Comparison of ENCODE assay signal across 9 mouse cellular contexts in genomic region chr1:151890041-151890621, GRCm38 (mm10).
A peak's percentile ranks its signal among the peaks of the same experiment; 100 is the strongest.
DNase-seq lines count a peak whose midpoint lies in the region; ATAC-seq lines count a peak whose summit lies in the region.
"Had no signal": no experiment of that assay in that cellular context is flagged by ENCODE, and none has a peak within 500 bp of the region (broad histone marks: within the 10 kb centered on the region; RNA-seq: fewer than 3 reads in every experiment).

No protein-coding gene starts in this region.

- 33% methylated on average over 14 of the region's 14 CpGs for WGBS in lung, embryonic 16.5 days

- peak; percentile 78 to 85 for DNase-seq in adrenal gland, adult (ENCODE audit: inconsistent age in 2 of 2, low spot score in 1 of 2)
- no peak for DNase-seq in adrenal gland, postnatal 4 days (ENCODE audit: low spot score in 2 of 2)
- DNase-seq in brain, adult 2 months (ENCODE audit: low read depth, low spot score) = peak; percentile 85
- peak; percentile 55 to 73 for DNase-seq in frontal cortex, adult 2 months (ENCODE audit: extremely low spot score in 1 of 2, low spot score in 1 of 2)
- DNase-seq in kidney, postnatal 36 days = peak; percentile 15 to 21
- peak; percentile 59 for DNase-seq in skeletal muscle tissue, adult 2 months (ENCODE audit: low read depth, low spot score)
- no peak for DNase-seq in spleen, adult 18-20 months

- no peaks in the 10 kb centered on the region for H3K27me3 ChIP-seq in lung, embryonic 16.5 days (ENCODE audit: control insufficient read depth, insufficient read depth, low read depth, low read length)

- H3K4me3 ChIP-seq in lung, embryonic 16.5 days (ENCODE audit: low read length) = no peak overlapping the region
- H3K4me3 ChIP-seq: megakaryocyte, embryonic 14.5 days had no signal

- no peak overlapping the region for H3K4me2 ChIP-seq in lung, embryonic 16.5 days (ENCODE audit: low read depth, low read length)

- no peak overlapping the region for H3K9ac ChIP-seq in lung, embryonic 16.5 days (ENCODE audit: low read length)

- H3K9me3 ChIP-seq in lung, embryonic 16.5 days (ENCODE audit: control insufficient read depth, low read length) = no peaks in the 10 kb centered on the region
- H3K9me3 ChIP-seq: megakaryocyte, embryonic 14.5 days had no signal

- no peaks in the 10 kb centered on the region for H3K36me3 ChIP-seq in lung, embryonic 16.5 days (ENCODE audit: control insufficient read depth, insufficient read depth, low read length)

- H3K4me1 ChIP-seq in lung, embryonic 16.5 days (replicated peaks; ENCODE audit: control insufficient read depth, insufficient read depth, low read length) = peaks cover 28% of the 10 kb centered on the region

- peak; percentile 84 for ATAC-seq in lung, embryonic 16.5 days (ENCODE audit: low read depth)

- peak overlapping the region; percentile 94 for H3K27ac ChIP-seq in lung, embryonic 16.5 days (ENCODE audit: low read length)

Comparison
In these comparisons a context has a peak if more than half of its experiments do, and no peak if none do; other contexts are left out.
1. DNase-seq: peak in adrenal gland, adult (2 of 2), brain, adult 2 months (single experiment), frontal cortex, adult 2 months (2 of 2), kidney, postnatal 36 days (2 of 2) and skeletal muscle tissue, adult 2 months (single experiment); none in adrenal gland, postnatal 4 days (0 of 2) and spleen, adult 18-20 months (0 of 2).